8 mouse cellular contexts compared by ENCODE assay signal in the genomic region with DNA sequence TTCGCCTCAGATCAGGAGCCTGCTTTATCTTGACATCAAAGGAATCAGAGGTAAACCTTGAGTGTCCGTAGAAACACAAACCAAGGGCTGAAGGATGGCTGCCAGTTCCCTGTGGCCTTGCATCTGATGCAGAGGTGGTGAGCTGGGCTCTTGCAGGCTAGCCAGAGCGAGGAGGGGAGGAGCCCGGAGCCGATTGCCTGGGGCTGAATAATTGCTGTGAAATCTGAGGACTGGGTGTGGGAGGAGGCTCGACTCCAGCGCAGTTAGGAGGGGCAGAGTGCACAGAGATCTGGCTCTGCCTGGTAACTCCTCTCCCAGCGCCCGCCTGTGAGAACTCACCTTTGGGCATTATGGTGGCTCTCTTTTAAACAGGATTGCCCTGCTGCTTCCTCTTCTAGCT. TPM values are rescaled to one million over a fixed set of nuclear protein-coding genes. Genes with fewer than 3 reads are reported as not detected.
DNase-seq lines count a peak whose midpoint lies in the region; ATAC-seq and TF ChIP-seq lines count a peak whose summit lies in the region.

No protein-coding gene starts in this region.

- H3K36me3 ChIP-seq in hindbrain, postnatal 0 days (ENCODE audit: insufficient read depth, low read length) = no peaks in the 10 kb centered on the region
- H3K36me3 ChIP-seq in liver, embryonic 16.5 days (ENCODE audit: control insufficient read depth, insufficient read depth) = peaks cover 5% of the 10 kb centered on the region
- peaks cover 18% of the 10 kb centered on the region; the same call in 1 of the 2 replicates for H3K36me3 ChIP-seq in stomach, embryonic 16.5 days (ENCODE audit: control insufficient read depth, insufficient read depth, low read length)

- DNase-seq in lung, adult 18-20 months = peak; percentile 60 to 67
- no peak for DNase-seq in lung, adult 2 months
- peak; percentile 34 for DNase-seq in hindbrain, postnatal 0 days (ENCODE audit: low spot score)
- no peak for DNase-seq in cerebellum, adult 11-12 months
- DNase-seq in layer of hippocampus, postnatal 14 days (ENCODE audit: low spot score in 2 of 2) = no peak

- 43% methylated on average over 9 of the region's 9 CpGs for WGBS in lung, adult 2 months
- 21% methylated on average over 9 of the region's 9 CpGs for WGBS in hindbrain, postnatal 0 days
- 45% methylated on average over 9 of the region's 9 CpGs for WGBS in liver, embryonic 16.5 days (ENCODE audit: insufficient replicate concordance)
- WGBS in stomach, embryonic 16.5 days = 17% methylated on average over 9 of the region's 9 CpGs

- no peak overlapping the region for H3K4me3 ChIP-seq in lung, adult 2 months (replicated peaks; ENCODE audit: extremely low read depth, low read depth, low read length)
- no peak overlapping the region for H3K4me3 ChIP-seq in embryonic fibroblast, embryonic 13.5 days (ENCODE audit: insufficient read depth, low read length)
- H3K4me3 ChIP-seq in hindbrain, postnatal 0 days (ENCODE audit: low read length) = no peak overlapping the region
- H3K4me3 ChIP-seq in liver, embryonic 16.5 days (ENCODE audit: low read depth, low read length) = no peak overlapping the region
- H3K4me3 ChIP-seq in stomach, embryonic 16.5 days (replicated peaks; ENCODE audit: low read length) = no peak overlapping the region

- H3K27ac ChIP-seq in embryonic fibroblast, embryonic 13.5 days (ENCODE audit: insufficient read depth, low read length) = peak overlapping the region; percentile 63
- H3K27ac ChIP-seq in hindbrain, postnatal 0 days = no peak overlapping the region
- no peak overlapping the region for H3K27ac ChIP-seq in liver, embryonic 16.5 days (ENCODE audit: low read length)
- peak overlapping the region; percentile 93 for H3K27ac ChIP-seq in stomach, embryonic 16.5 days (ENCODE audit: low read length)

- H3K4me1 ChIP-seq in lung, adult 2 months (ENCODE audit: control insufficient read depth, insufficient read depth, low read length) = peaks cover 17% of the 10 kb centered on the region
- H3K4me1 ChIP-seq in embryonic fibroblast, embryonic 13.5 days (ENCODE audit: control insufficient read depth, insufficient read depth, low read length) = peaks cover 57% of the 10 kb centered on the region
- H3K4me1 ChIP-seq in hindbrain, postnatal 0 days (ENCODE audit: insufficient read depth, low read length) = peaks cover 11% of the 10 kb centered on the region; the same call in 1 of the 2 replicates
- H3K4me1 ChIP-seq in liver, embryonic 16.5 days (ENCODE audit: control insufficient read depth, low read depth, low read length) = peaks cover 12% of the 10 kb centered on the region
- peaks cover 90% of the 10 kb centered on the region for H3K4me1 ChIP-seq in stomach, embryonic 16.5 days (ENCODE audit: control insufficient read depth, insufficient read depth, low read length)

- TF ChIP-seq CTCF in lung, adult 2 months (IDR thresholded peaks at IDR 0.05; ENCODE audit: insufficient read depth, low read length) = no peak
- no peak for TF ChIP-seq CTCF in embryonic fibroblast, embryonic 13.5 days (IDR thresholded peaks at IDR 0.05; ENCODE audit: borderline replicate concordance, insufficient read depth, low read length)
- TF ChIP-seq CTCF in hindbrain, postnatal 0 days (IDR thresholded peaks at IDR 0.05; ENCODE audit: low read depth) = no peak

- no peak for TF ChIP-seq POLR2A in lung, adult 2 months (IDR thresholded peaks at IDR 0.05; ENCODE audit: borderline replicate concordance, extremely low read depth, low read depth, low read length)
- TF ChIP-seq POLR2A in embryonic fibroblast, embryonic 13.5 days (IDR thresholded peaks at IDR 0.05; ENCODE audit: low read depth, low read length) = no peak

- H3K27me3 ChIP-seq in hindbrain, postnatal 0 days (ENCODE audit: insufficient read depth, low read length) = no peaks in the 10 kb centered on the region
- H3K27me3 ChIP-seq in liver, embryonic 16.5 days (ENCODE audit: control insufficient read depth, insufficient read depth, low read depth, low read length) = no peaks in the 10 kb centered on the region
- no peaks in the 10 kb centered on the region for H3K27me3 ChIP-seq in stomach, embryonic 16.5 days (ENCODE audit: control insufficient read depth, insufficient read depth, low read length)

- H3K9me3 ChIP-seq in hindbrain, postnatal 0 days (ENCODE audit: low read length) = no peaks in the 10 kb centered on the region
- no peaks in the 10 kb centered on the region for H3K9me3 ChIP-seq in liver, embryonic 16.5 days (replicated peaks; ENCODE audit: control insufficient read depth, low read length)
- H3K9me3 ChIP-seq in stomach, embryonic 16.5 days (replicated peaks; ENCODE audit: control insufficient read depth, low read length) = no peaks in the 10 kb centered on the region

- H3K9ac ChIP-seq in hindbrain, postnatal 0 days (replicated peaks; ENCODE audit: low read length) = 0 out of 2 replicates have a peak overlapping the region, but pooled peaks have one; percentile 1
- no peak overlapping the region for H3K9ac ChIP-seq in liver, embryonic 16.5 days (ENCODE audit: low read depth, low read length)
- no peak overlapping the region for H3K9ac ChIP-seq in stomach, embryonic 16.5 days (ENCODE audit: low read length)

- no peak overlapping the region for H3K4me2 ChIP-seq in hindbrain, postnatal 0 days (ENCODE audit: low read depth, low read length)
- H3K4me2 ChIP-seq in liver, embryonic 16.5 days (ENCODE audit: low read depth, low read length) = no peak overlapping the region
- no peak overlapping the region for H3K4me2 ChIP-seq in stomach, embryonic 16.5 days (ENCODE audit: low read depth, low read length)

- ATAC-seq in hindbrain, postnatal 0 days = no peak
- ATAC-seq in liver, embryonic 16.5 days (ENCODE audit: low read depth) = peak; percentile 52
- peak; percentile 64 for ATAC-seq in stomach, embryonic 16.5 days (ENCODE audit: insufficient read depth, low FRiP score)

RNA-seq across cellular contexts. Expression of a gene that starts 15.6 kb away (rescaled TPM):
- 352 and 457 TPM in 2 replicates for polyA plus RNA-seq in lung, adult 2 months (2012; rRNA removed)
- polyA plus RNA-seq in embryonic fibroblast, embryonic 13.5 days (2011; ENCODE audit: insufficient read length, low read depth, missing spikeins) = 1,213 and 1,412 TPM in 2 replicates
- total RNA-seq in hindbrain, postnatal 0 days (2014; rRNA removed) = 69.6 and 73.4 TPM in 2 replicates
- polyA plus RNA-seq in hindbrain, postnatal 0 days (2015; fragmentation: Nextera tagmentation; extraction: Ambion mirVana) = 107 and 108 TPM in 2 replicates
- 185 and 198 TPM in 2 replicates for polyA plus RNA-seq in liver, embryonic 16.5 days (2015; fragmentation: Nextera tagmentation; extraction: Ambion mirVana)
- polyA plus RNA-seq in stomach, embryonic 16.5 days (2015; fragmentation: Nextera tagmentation; extraction: Ambion mirVana) = 1,223 and 1,404 TPM in 2 replicates
- total RNA-seq in layer of hippocampus, postnatal 14 days (2021) = 10 to 100 TPM; 12.4 to 18.4 TPM

Comparison
In these comparisons a context has a peak if more than half of its experiments do, and no peak if none do; other contexts are left out.
1. DNase-seq: peak in lung, adult 18-20 months (2 of 2) and hindbrain, postnatal 0 days (single experiment); none in lung, adult 2 months (single experiment), cerebellum, adult 11-12 months (single experiment) and layer of hippocampus, postnatal 14 days (0 of 2).
2. H3K27ac ChIP-seq: peak in embryonic fibroblast, embryonic 13.5 days (single experiment) and stomach, embryonic 16.5 days (single experiment); none in hindbrain, postnatal 0 days (single experiment) and liver, embryonic 16.5 days (single experiment).